Mouse (Mus musculus) hindbrain, postnatal 0 days (tissue): ENCODE results near the gene Plcb3. TPM values are rescaled to one million over a fixed set of nuclear protein-coding genes. Genes with fewer than 3 reads are reported as not detected.
A peak's percentile ranks its signal among the peaks of the same experiment; 100 is the strongest.

Source experiments
- ATAC-seq: fragments of 200-750 bp; cut with Nextera tagmentation; 2 replicates; pipeline ENCODE4 v1.8.0; 2017; ENCODE audit warnings: mild to moderate bottlenecking, moderate TSS enrichment, moderate library complexity
- DNase-seq: peaks from one replicate; pipeline ENCODE4 v3.0.0-alpha.2; 2015; ENCODE audit warnings: low spot score
- H3K27ac ChIP-seq: fragments of 300-500 bp; sonication (generic); 2 replicates; pipeline ENCODE4 v1.5.1; 2014; ENCODE audit warnings: mild to moderate bottlenecking
- H3K27me3 ChIP-seq: fragments of 300-500 bp; sonication (generic); 2 replicates; pipeline ENCODE4 v1.6.1; 2014; ENCODE audit warnings: low read length, mixed read lengths; ENCODE audit not compliant: insufficient read depth
- H3K36me3 ChIP-seq: fragments of 300-500 bp; sonication (generic); 2 replicates; pipeline ENCODE4 v1.6.1; 2014; ENCODE audit warnings: low read length, mixed read lengths; ENCODE audit not compliant: insufficient read depth
- H3K4me1 ChIP-seq: fragments of 300-500 bp; sonication (generic); 2 replicates; pipeline ENCODE4 v1.6.1; 2014; ENCODE audit warnings: antibody characterized with exemption, low read length, mixed read lengths; ENCODE audit not compliant: insufficient read depth
- H3K4me2 ChIP-seq: fragments of 300-500 bp; sonication (generic); 2 replicates; pipeline ENCODE4 v1.6.1; 2014; ENCODE audit warnings: low read depth, mild to moderate bottlenecking, low read length, moderate library complexity, mixed read lengths
- H3K4me3 ChIP-seq: fragments of 300-500 bp; sonication (generic); 2 replicates; pipeline ENCODE4 v1.5.1; 2014; ENCODE audit warnings: low read length
- H3K9ac ChIP-seq: fragments of 300-500 bp; sonication (generic); replicated peaks from 2 replicates; pipeline ENCODE4 v1.6.1; 2014; ENCODE audit warnings: mild to moderate bottlenecking, low read length, moderate library complexity, mixed read lengths
- H3K9me3 ChIP-seq: fragments of 300-500 bp; sonication (generic); 2 replicates; pipeline ENCODE4 v1.6.1; 2016; ENCODE audit warnings: low read length, mixed read lengths
- CTCF ChIP-seq: IDR thresholded peaks from 2 replicates; pipeline ENCODE4 v1.5.1; 2016; ENCODE audit warnings: antibody characterized with exemption, control low read depth, low read depth
- WGBS: fragments of 180-500 bp; shearing (Covaris S2); extraction: QIAGEN DNeasy Blood & Tissue Kit; methylation state at CpG from one replicate; pipeline ENCODE4 v1.1.7; 2014; 5-methylcytosine and 5-hydroxymethylcytosine counted together
- polyA plus RNA-seq: library from polyadenylated mRNA; unstranded; fragments of >200 nt; fragmentation: Nextera tagmentation; extraction: Ambion mirVana; gene quantifications from 2 replicates; pipeline ENCODE4 v1.2.1, GENCODE M21; 2015
- total RNA-seq: library from RNA; depleted of rRNA; stranded (reverse); fragments of >200 nt; gene quantifications from 2 replicates; pipeline ENCODE4 v1.2.3, GENCODE M21; 2014

Plcb3 gene
- total and polyA plus RNA-seq, 2 experiments from 2014 or later, result 11.1 to 18.5 TPM

DNA sequence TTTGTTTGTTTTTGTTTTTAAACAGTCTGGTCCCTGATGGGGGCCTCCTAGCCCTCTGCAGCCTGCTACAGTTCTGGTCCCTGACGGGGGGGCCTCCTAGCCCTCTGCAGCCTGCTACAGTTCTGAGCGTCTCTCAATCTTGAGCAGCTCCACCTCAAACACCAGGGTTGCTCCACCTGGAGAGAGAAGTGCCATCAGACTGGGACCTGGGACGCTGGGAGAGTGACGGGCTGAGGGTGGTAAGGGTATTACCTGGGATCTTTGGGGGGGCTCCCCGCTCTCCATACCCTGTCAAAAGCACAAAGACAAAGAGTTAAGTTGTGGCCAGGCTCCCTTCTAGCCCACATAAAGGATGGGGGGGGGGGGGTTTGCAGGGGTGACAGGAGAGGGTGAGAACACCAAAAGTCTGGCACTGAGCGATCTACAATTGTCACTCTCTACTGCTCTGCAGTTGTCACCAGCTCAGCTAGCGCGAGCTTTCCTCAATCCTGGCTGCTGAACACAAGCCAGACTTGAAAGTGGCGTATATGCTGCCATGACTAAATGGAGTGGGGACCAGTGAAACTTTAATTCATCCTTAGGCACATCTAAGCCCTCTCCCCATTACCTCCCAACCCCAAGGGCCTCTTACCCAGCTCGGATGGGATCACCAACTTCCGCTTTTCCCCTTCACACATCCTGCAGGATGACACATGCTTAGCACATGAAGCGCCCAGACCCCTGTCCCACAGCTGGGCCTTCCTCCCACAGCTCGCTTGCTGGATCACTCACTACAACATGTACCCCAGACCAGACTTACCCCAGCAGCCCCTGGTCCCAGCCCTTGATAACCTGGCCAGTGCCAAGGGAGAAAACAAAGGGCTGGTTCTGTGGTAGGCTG lies 1.7 kb upstream of the Plcb3 start:
- Histone ChIP-seq H3K27ac (peak overlapping the region; percentile 96; the same call in 1 of the 2 replicates), H3K4me1 (peaks cover 30% of the 10 kb centered on the region), H3K9ac (peak overlapping the region; percentile 79), H3K4me2 (peak overlapping the region; percentile 90; the same call in 1 of the 2 replicates), H3K9me3 (no peaks in the 10 kb centered on the region), H3K27me3 (no peaks in the 10 kb centered on the region), H3K4me3 (peak overlapping the region; percentile 68), H3K36me3 (peaks cover 10% of the 10 kb centered on the region; the same call in 1 of the 2 replicates)
- no peak for TF ChIP-seq CTCF
- DNase-seq (no peak), ATAC-seq (no peak)
- 74% methylated on average over 13 of the region's 13 CpGs for WGBS

DNA sequence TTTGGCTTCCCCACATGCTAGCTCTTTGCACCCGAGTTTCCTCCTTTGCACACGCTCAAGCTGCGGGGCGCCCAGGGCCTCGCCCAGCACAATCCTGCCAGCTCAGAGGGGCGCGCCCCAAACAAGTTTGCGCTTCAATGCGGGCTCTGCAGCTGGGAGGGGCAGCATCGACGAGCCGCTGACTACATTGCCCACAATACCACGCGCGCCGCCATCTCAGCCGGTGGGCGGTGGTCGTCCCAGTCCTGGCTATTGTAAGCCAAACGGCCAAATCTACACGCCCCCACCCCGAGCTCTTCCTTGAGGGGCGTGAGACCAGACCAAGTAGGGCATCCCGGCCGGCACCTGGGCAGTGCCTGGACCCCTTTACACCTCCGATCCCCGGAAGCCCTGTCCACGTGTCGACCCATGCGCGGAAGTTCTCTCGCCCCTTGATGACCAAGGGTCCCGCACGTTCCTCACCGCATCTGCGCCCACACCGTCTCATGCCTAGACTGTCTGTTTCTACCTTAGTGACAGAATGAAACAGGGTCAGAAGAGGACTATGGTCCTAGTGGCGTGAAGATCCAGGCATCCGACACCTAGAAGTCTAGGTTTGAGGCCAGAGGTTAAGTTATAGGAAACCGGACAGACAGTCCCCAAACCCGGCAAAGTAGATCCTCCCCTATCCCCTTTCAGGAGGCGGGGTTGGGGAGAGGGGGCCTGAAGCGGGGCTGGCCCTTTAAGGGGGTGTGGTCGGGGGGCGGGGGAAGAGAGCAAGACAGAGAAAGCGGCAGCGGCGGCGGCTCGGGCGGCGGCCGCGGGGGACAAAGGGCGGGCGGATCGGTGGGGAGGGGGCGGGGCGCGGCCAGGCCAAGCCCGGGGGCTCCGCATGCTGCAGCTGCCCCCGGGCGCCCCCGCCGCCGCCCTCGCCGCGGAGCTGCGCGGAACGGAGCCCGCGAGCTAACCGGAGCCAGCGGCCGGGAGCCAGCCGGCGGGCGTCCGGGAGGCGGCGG lies 1.8 kb downstream of the Plcb3 start, which contains the start of gene Ppp1r14b:
Gene Ppp1r14b (plus strand): TSS at position 758 of the 995 bp plus-strand sequence.
- peak; percentile 56 for ATAC-seq
- Histone ChIP-seq H3K4me2 (peak within 1 kb of the TSS; percentile 90), H3K4me1 (peaks cover 22% of the 10 kb centered on the region)

GRCm38 (mm10) chr19:6973581-6974190 lies 2.6 kb downstream of the Plcb3 start:
- Histone ChIP-seq H3K27ac (no peak overlapping the region), H3K9me3 (no peaks in the 10 kb centered on the region), H3K4me3 (peak overlapping the region; percentile 62), H3K4me2 (peak overlapping the region; percentile 90), H3K9ac (peak overlapping the region; percentile 76; the same call in 1 of the 2 replicates), H3K36me3 (peaks cover 4% of the 10 kb centered on the region; the same call in 1 of the 2 replicates), H3K4me1 (peaks cover 17% of the 10 kb centered on the region), H3K27me3 (0 out of 2 replicates have a peak, but pooled peaks cover 3% of the 10 kb centered on the region)
- WGBS, result 33% methylated on average over 12 of the region's 12 CpGs
- no peak for TF ChIP-seq CTCF
- ATAC-seq (no peak), DNase-seq (no peak)

More for the DNA sequence above, 1.8 kb downstream of the Plcb3 start, which contains the start of gene Ppp1r14b:
- 0 out of 2 replicates have a peak, but pooled peaks cover 3% of the 10 kb centered on the region for H3K27me3 ChIP-seq
- no peaks in the 10 kb centered on the region for H3K9me3 ChIP-seq
- TF ChIP-seq CTCF, result no peak
- H3K36me3 ChIP-seq, result peaks cover 4% of the 10 kb centered on the region; the same call in 1 of the 2 replicates
- peak within 1 kb of the TSS; percentile 62 for H3K4me3 ChIP-seq
- H3K27ac ChIP-seq, result peak within 1 kb of the TSS; percentile 90
- under 1% methylated on average over 70 of the region's 84 CpGs for WGBS
- peak; percentile 89 for DNase-seq
- H3K9ac ChIP-seq, result peak within 1 kb of the TSS; percentile 76

DNA sequence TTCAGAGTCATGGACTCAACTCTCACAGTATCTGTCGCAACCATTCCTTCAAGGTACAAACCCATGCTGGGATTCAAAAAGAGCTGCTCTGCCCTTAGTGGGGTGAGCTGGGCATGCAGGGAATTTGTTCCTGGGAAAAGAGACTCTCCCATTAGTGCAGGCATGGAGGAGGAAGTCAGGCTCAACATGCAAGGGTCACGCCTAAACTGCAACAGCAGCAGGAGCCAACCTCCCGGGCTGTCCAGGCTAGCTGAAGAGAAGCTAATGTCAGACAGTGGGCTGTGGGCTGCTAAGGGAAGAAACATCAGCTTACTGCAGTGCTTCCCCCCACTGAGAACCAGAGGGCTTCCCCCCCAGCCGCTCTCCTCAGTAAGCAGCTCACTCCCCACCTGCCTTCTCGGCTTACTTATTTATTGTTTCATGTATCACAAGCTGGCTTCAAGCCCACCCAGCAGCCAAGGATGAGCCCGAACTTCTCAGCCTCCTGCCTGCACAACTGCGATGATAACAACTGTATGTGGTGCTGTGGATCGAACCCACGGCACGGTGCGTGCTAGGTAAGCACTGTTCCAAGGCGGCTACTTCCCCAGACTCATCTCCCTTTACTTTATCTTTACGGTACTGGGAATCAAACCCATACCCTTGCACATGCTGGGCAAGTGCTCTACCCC lies 3.9 kb downstream of the Plcb3 start:
- H3K36me3 ChIP-seq, result no peaks in the 10 kb centered on the region
- no peak overlapping the region for H3K4me2 ChIP-seq
- H3K27ac ChIP-seq, result no peak overlapping the region
- H3K27me3 ChIP-seq, result 0 out of 2 replicates have a peak, but pooled peaks cover 3% of the 10 kb centered on the region
- H3K4me1 ChIP-seq, result peaks cover 9% of the 10 kb centered on the region
- no peaks in the 10 kb centered on the region for H3K9me3 ChIP-seq
- TF ChIP-seq CTCF, result no peak
- H3K4me3 ChIP-seq, result no peak overlapping the region
- ATAC-seq (no peak), DNase-seq (no peak)
- 79% methylated on average over 13 of the region's 13 CpGs for WGBS
- H3K9ac ChIP-seq, result no peak overlapping the region

DNA sequence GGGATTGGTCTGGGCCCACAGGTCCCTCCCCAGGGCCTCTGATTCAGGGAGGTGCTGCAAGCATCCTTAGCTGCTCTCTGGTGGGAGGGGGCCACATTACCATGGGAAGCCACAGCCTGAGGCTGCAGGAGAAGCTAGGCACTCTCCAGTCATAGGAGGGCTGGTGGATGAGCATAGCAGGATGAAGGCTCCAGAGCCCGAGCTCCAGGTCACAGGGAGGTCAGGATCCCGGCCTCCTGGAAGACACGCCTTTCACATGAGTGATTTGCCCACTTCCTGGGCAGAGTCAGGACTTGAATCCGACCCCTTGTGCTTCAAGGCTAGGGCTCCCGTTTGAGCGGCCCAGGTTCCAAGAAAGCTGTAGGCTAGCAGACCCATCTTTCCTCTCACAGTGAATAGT lies 4.6 kb downstream of the Plcb3 start:
- Histone ChIP-seq H3K4me1 (peaks cover 8% of the 10 kb centered on the region), H3K4me3 (no peak overlapping the region), H3K27me3 (0 out of 2 replicates have a peak, but pooled peaks cover 3% of the 10 kb centered on the region), H3K9me3 (no peaks in the 10 kb centered on the region), H3K36me3 (no peaks in the 10 kb centered on the region), H3K27ac (no peak overlapping the region), H3K9ac (no peak overlapping the region), H3K4me2 (no peak overlapping the region)
- ATAC-seq (no peak), DNase-seq (no peak)
- TF ChIP-seq CTCF, result no peak
- WGBS, result 52% methylated on average over 6 of the region's 6 CpGs
